Mouse (Mus musculus): Measurements from ENCODE around the gene Acta2. TPM values are rescaled to one million over a fixed set of nuclear protein-coding genes. Genes with fewer than 3 reads are reported as not detected.

Acta2 gene
- polyA plus RNA-seq, 1 experiment = 156 TPM

GRCm38 (mm10) chr19:34293376-34293947 lies 38.1 kb upstream of the Acta2 start:
- no peaks in the 10 kb centered on the region for H3K27me3 ChIP-seq (ENCODE audit: control insufficient read depth, insufficient read depth, low read length)
- WGBS = 81% methylated on average over 3 of the region's 3 CpGs
- TF ChIP-seq CTCF (IDR thresholded peaks at IDR 0.05; ENCODE audit: extremely low read depth, insufficient read depth, insufficient read length, insufficient replicate concordance) (no peak), POLR2A (IDR thresholded peaks at IDR 0.05; ENCODE audit: low read depth, low read length) (no peak)
- H3K27ac ChIP-seq (ENCODE audit: insufficient read depth, low read length) = no peak overlapping the region
- H3K36me3 ChIP-seq (ENCODE audit: control insufficient read depth, insufficient read depth, low read length) = 0 out of 2 replicates have a peak, but pooled peaks cover 1% of the 10 kb centered on the region
- H3K4me1 ChIP-seq (ENCODE audit: control insufficient read depth, insufficient read depth, insufficient read length) = peaks cover 9% of the 10 kb centered on the region; the same call in 1 of the 2 replicates
- no peak overlapping the region for H3K4me3 ChIP-seq (ENCODE audit: extremely low read depth, insufficient read depth, insufficient read length)
- no peak for DNase-seq (ENCODE audit: low read depth in 1 of 2, low spot score in 2 of 2)

- Histone ChIP-seq H3K36me3 (ENCODE audit: control insufficient read depth, insufficient read depth, low read length) (0 out of 2 replicates have a peak, but pooled peaks cover 1% of the 10 kb centered on the region), H3K4me3 (ENCODE audit: extremely low read depth, insufficient read depth, insufficient read length) (no peak overlapping the region)
- TF ChIP-seq CTCF (IDR thresholded peaks at IDR 0.05; ENCODE audit: extremely low read depth, insufficient read depth, insufficient read length, insufficient replicate concordance) (no peak), POLR2A (IDR thresholded peaks at IDR 0.05; ENCODE audit: low read depth, low read length) (no peak)
Observed at GRCm38 (mm10) chr19:34292701-34293100, 37.3 kb upstream of the Acta2 start.

GRCm38 (mm10) chr19:34291956-34292355 lies 36.6 kb upstream of the Acta2 start:
- Histone ChIP-seq H3K4me3 (ENCODE audit: extremely low read depth, insufficient read depth, insufficient read length) (no peak overlapping the region), H3K27me3 (ENCODE audit: control insufficient read depth, insufficient read depth, low read length) (no peaks in the 10 kb centered on the region), H3K36me3 (ENCODE audit: control insufficient read depth, insufficient read depth, low read length) (0 out of 2 replicates have a peak, but pooled peaks cover 1% of the 10 kb centered on the region), H3K4me1 (ENCODE audit: control insufficient read depth, insufficient read depth, insufficient read length) (peaks cover 15% of the 10 kb centered on the region), H3K27ac (ENCODE audit: insufficient read depth, low read length) (no peak overlapping the region)
- no peak for TF ChIP-seq CTCF (IDR thresholded peaks at IDR 0.05; ENCODE audit: extremely low read depth, insufficient read depth, insufficient read length, insufficient replicate concordance)
- no peak for TF ChIP-seq POLR2A (IDR thresholded peaks at IDR 0.05; ENCODE audit: low read depth, low read length)
- DNase-seq (ENCODE audit: low read depth in 1 of 2, low spot score in 2 of 2) = no peak
- WGBS = 69% methylated on average over 5 of the region's 5 CpGs

More at GRCm38 (mm10) chr19:34292701-34293100, 37.3 kb upstream of the Acta2 start:
- H3K4me1 ChIP-seq (ENCODE audit: control insufficient read depth, insufficient read depth, insufficient read length) = peaks cover 14% of the 10 kb centered on the region
- no peak overlapping the region for H3K27ac ChIP-seq (ENCODE audit: insufficient read depth, low read length)
- no peaks in the 10 kb centered on the region for H3K27me3 ChIP-seq (ENCODE audit: control insufficient read depth, insufficient read depth, low read length)
- 77% methylated on average over 2 of the region's 2 CpGs for WGBS
- no peak for DNase-seq (ENCODE audit: low read depth in 1 of 2, low spot score in 2 of 2)

- DNase-seq (ENCODE audit: low read depth in 1 of 2, low spot score in 2 of 2) = no peak
- Histone ChIP-seq H3K27ac (ENCODE audit: insufficient read depth, low read length) (no peak overlapping the region), H3K4me1 (ENCODE audit: control insufficient read depth, insufficient read depth, insufficient read length) (peaks cover 19% of the 10 kb centered on the region), H3K27me3 (ENCODE audit: control insufficient read depth, insufficient read depth, low read length) (no peaks in the 10 kb centered on the region), H3K4me3 (ENCODE audit: extremely low read depth, insufficient read depth, insufficient read length) (peak overlapping the region; percentile 90), H3K36me3 (ENCODE audit: control insufficient read depth, insufficient read depth, low read length) (no peaks in the 10 kb centered on the region)
- TF ChIP-seq POLR2A (IDR thresholded peaks at IDR 0.05; ENCODE audit: low read depth, low read length) (no peak), CTCF (IDR thresholded peaks at IDR 0.05; ENCODE audit: extremely low read depth, insufficient read depth, insufficient read length, insufficient replicate concordance) (no peak)
- WGBS = 42% methylated on average over 8 of the region's 8 CpGs
Observed at GRCm38 (mm10) chr19:34291379-34291778, 36.0 kb upstream of the Acta2 start.

- H3K27ac ChIP-seq (ENCODE audit: insufficient read depth, low read length) = peak overlapping the region; percentile 69
- H3K4me1 ChIP-seq (ENCODE audit: control insufficient read depth, insufficient read depth, insufficient read length) = peaks cover 19% of the 10 kb centered on the region
Observed at GRCm38 (mm10) chr19:34290872-34291341, 35.5 kb upstream of the Acta2 start.

GRCm38 (mm10) chr19:34289948-34290789 lies 34.8 kb upstream of the Acta2 start, which contains the start of gene Fas:
Gene Fas, plus strand, starts transcription at chr19:34290666.
- 5% methylated on average over 19 of the region's 19 CpGs for WGBS
- TF ChIP-seq POLR2A (IDR thresholded peaks at IDR 0.05; ENCODE audit: low read depth, low read length) = no peak
- TF ChIP-seq CTCF (IDR thresholded peaks at IDR 0.05; ENCODE audit: extremely low read depth, insufficient read depth, insufficient read length, insufficient replicate concordance) = no peak
- DNase-seq (ENCODE audit: low read depth in 1 of 2, low spot score in 2 of 2) = peak in 1 of 2 experiments; percentile 70
- Histone ChIP-seq H3K27ac (ENCODE audit: insufficient read depth, low read length) (peak within 1 kb of the TSS; percentile 69), H3K27me3 (ENCODE audit: control insufficient read depth, insufficient read depth, low read length) (no peaks in the 10 kb centered on the region), H3K4me1 (ENCODE audit: control insufficient read depth, insufficient read depth, insufficient read length) (peaks cover 19% of the 10 kb centered on the region), H3K4me3 (ENCODE audit: extremely low read depth, insufficient read depth, insufficient read length) (peak within 1 kb of the TSS; percentile 90), H3K36me3 (ENCODE audit: control insufficient read depth, insufficient read depth, low read length) (no peaks in the 10 kb centered on the region)

More at GRCm38 (mm10) chr19:34290872-34291341, 35.5 kb upstream of the Acta2 start:
- no peak for TF ChIP-seq POLR2A (IDR thresholded peaks at IDR 0.05; ENCODE audit: low read depth, low read length)
- TF ChIP-seq CTCF (IDR thresholded peaks at IDR 0.05; ENCODE audit: extremely low read depth, insufficient read depth, insufficient read length, insufficient replicate concordance) = no peak
- Histone ChIP-seq H3K27me3 (ENCODE audit: control insufficient read depth, insufficient read depth, low read length) (no peaks in the 10 kb centered on the region), H3K36me3 (ENCODE audit: control insufficient read depth, insufficient read depth, low read length) (no peaks in the 10 kb centered on the region), H3K4me3 (ENCODE audit: extremely low read depth, insufficient read depth, insufficient read length) (peak overlapping the region; percentile 90)
- WGBS = 1% methylated on average over 15 of the region's 15 CpGs
- DNase-seq (ENCODE audit: low read depth in 1 of 2, low spot score in 2 of 2) = no peak

Measured in spleen, adult 2 months (tissue).